Mouse (Mus musculus): ENCODE measurements around the gene Lpin2.

Gene Lpin2

DNA sequence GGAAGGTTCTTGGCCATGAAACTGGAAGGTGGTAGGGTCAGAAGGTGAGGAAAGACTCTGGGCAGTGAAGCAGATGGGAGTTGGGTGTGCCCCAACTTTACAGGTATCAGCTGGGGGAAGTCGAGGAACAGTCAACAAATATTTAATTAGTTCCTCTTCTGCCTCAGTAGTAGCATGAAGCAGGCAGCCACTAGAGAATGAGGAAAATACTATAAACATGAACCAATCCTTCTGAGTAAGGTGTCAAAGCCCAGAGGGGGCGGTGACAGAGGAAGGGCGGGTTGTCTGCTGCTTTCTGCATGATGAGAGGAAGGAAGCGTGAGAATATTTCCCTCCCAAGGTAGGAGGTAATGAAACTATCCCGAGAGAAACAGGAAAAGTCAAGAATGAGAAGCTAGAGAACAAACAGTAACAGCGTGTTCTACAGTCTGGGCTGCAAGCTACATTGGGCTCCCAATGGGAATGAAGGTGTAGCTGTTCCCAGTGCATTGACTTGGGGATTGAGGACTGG is at the start of gene Lpin2:
TSS of gene Lpin2 (plus strand) at position 350 of the 511 bp plus-strand sequence.
- DNase-seq (ENCODE audit: low spot score): peak; percentile 84

DNA sequence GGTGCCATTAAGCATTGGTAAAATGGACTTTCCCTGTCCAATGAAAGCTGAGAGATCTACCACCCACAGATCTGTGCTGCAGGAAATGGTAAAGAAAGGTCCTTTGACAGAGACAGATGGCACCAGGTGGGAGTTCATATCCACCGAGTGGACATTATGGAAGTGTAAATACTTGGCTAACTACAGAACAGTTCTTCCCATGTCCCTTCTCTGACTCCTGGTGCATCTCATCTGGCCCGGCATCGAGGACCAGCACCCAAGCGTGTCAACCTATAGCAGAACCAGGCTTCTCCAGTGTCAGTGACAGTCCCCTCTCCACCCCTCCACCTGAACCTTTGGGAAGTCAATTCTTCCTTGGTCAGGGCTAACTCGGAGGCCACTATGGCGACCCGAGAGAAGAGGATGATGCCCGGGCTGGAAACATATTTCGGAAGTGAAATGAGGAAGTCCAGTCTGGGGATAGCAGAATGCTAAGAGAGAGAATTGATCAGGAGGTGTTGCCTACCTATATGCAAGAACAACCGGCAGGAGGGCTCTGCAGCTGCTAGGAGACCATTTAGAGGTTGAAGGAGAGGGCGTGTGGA is 49.4 kb upstream of the Lpin2 start:
- DNase-seq (ENCODE audit: low spot score): no peak

DNA sequence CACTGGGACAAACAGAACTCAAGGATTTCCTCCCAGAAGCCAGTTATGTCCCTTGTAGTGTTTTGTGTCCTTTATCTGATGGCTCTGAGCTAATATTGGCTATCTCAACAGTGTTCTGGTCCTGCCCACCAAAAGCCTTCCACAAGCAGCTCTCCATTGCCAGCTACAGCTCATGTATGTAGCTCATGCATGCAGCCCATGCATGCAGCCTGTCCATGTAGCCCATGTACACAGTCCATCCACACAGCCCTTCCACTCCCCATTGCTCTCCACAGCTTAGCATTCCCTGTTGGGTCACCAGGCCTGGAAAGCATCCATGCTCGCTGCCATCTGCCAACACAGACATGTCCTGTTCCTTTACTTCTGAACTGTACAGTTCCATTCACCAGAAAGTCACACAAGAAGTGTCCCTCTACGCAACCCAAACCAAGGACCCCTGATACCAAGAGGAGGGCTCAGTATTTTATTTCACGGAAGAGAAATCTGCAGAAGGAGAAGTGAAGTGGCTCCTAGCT is 47.9 kb upstream of the Lpin2 start:
- DNase-seq (ENCODE audit: low spot score): peak; percentile 46

DNA sequence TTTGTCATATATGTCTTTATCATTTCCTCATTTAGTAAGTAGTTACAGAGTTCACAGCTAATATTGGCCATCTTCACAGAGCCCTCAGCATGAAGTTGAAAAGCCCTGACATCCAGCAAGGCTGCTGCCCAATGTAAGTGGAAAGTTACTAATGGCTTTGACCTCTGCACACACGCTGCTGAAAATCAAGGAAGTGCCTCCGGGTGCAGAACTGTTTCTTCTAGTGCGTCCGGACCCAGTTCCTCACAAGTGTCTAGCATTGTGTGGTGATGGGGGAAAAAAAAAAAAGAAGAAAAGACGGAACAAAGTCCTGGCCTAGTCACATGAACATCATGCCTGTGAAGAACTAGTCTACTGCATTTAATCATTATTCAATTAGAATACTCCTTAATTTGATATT is 47.3 kb upstream of the Lpin2 start:
- DNase-seq (ENCODE audit: low spot score): peak; percentile 73

DNA sequence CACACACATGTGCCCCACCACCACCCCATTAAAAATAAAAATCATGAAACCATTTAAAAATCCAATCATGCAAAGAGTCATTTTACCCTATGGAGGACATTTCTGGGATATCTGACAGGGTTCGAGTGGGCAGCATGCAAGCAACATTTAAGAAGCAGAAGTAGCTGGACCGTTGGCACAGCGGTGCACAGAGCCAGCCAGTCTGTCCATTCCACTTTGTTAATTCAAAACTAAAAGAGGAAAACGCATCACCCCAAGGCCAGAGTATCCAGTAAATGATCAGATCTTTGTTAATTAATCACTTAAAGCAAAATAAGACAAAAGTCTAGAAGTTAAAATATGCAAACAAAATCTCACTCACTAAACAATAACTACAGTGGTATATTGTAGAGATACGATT is 46.5 kb upstream of the Lpin2 start:
- DNase-seq (ENCODE audit: low spot score): no peak

DNA sequence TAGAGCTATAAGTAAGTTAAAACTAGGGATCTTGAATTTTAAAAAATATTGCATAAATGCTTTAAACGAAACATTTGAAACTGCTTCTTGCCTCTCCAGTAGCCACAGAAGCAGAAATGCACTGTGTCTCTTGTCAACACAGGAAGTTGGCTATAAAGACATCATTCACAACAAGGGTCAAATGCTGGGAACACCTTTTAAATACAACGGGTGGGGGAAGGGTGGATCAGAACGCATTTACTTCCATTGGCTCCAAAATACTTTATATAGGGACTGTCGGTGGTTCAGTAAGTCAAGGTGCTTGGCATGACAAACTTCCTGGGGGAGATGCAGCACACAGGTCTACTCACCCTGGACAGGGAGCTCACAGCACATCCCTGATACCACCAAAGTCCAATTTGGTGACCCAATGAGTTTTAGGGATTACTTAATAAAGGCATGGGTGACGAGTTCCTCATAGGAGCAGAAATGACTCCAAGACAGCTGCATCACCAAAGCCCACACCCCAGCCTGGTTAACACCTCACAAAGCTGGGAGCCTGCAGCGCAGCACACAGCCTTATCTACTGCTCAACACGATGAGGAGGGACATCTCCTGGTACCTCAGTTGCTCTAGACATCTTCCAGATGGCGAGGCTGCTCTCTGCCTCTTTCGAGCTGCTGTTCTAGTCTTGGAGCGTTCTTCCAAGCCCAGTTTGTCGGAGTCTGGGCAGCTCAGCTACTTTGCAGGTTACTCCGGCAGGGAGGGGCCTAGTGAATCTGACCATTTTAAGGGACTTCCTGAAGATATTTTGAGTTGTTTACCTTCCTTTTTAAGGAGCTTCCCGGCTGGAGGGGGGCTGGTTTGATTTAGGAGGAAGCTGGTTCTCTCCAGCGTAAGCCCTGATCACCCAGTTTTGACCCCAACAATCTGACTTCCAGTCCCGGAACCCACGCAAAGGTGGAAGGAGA is 45.7 kb upstream of the Lpin2 start:
- no peak for DNase-seq (ENCODE audit: low spot score)

DNA sequence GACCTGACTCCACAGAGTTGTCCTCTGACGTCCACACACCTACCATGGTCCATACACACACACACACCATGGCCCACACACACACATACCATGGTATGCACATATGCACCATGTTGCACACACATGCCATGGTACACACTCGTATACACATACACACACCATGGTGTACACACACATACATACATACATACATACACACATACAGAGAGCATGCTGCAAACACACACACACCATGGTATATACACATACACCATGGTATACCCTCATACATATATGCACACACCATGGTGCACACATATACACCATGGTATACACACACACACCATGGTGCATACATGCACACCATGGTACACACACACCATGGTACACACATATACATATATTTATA is 45.0 kb upstream of the Lpin2 start:
- DNase-seq (ENCODE audit: low spot score): no peak

DNA sequence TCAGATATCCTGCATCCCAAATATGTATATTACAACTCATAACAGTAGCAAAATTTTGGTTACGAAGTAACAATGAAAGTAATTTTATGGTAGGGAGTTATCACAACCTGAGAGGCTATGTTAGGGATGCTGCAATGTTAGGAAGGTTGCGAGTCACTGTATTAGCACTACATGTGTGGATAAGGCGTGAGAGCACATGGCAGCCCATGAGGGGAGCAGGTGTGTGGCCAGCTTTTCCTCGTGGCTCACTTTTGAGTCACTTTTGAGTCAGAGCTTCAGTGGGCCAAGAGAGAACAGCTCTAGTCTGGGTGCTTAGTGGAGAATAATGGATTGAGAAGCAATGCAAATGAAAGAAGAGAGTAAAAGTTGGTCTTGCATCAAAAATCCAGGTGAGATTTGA is 40.3 kb upstream of the Lpin2 start:
- DNase-seq (ENCODE audit: low spot score): no peak

DNA sequence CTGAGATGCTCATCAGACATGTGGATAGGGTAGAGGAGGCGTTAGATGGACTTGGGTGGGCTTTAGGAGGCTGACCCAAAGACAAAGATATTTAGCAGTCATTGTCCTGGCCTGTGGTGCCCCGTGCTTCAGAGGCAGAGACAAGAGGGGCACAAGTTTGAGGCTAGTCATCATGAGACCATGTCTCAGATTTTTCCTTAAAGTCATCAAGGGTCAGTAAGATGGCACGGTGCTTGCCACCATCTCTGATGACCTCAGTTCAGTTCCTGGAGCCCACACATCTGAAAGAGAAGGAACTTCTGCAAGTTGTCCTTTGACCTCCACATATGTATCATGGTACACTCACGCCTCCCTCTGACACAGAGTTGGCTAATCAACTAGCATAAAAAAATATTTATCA is 39.2 kb upstream of the Lpin2 start:
- DNase-seq (ENCODE audit: low spot score): no peak

DNA sequence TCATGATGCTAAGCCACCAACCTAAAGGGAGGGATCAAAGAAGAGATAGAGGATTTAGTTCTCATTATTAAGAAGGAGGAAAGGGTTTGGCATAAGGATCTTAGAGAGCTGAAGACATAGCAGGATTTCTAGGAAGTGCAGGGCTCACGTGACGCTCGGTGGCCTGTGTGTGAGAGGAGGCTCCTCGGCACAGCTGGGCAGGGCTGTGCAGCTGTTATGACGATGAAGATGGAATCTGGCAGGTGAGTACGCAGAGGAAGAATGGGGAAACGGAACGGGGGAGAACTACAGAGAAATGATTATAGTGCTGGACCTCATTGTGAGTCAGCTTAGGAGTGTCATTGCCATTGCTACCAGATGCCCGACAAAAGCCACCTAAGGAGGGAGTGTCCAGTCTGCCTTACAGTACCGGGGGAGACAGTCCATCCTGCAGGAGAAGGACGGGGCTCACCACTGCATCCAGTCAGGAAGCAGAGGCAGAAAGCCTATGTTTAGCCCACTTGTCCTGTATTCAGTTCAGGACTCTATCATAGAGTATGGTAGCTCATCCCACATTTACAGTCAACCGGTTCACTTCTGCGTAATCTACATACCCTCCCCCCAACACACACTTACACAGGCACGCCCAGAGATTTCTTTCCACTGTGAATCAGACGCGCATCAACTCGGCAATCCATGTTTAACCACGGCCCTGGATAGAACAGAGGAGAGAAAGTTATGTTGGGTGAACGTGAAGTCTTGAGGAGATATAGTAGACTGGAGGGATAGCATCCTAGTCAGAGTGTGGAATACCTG is 37.8 kb upstream of the Lpin2 start:
- no peak for DNase-seq (ENCODE audit: low spot score)

DNA sequence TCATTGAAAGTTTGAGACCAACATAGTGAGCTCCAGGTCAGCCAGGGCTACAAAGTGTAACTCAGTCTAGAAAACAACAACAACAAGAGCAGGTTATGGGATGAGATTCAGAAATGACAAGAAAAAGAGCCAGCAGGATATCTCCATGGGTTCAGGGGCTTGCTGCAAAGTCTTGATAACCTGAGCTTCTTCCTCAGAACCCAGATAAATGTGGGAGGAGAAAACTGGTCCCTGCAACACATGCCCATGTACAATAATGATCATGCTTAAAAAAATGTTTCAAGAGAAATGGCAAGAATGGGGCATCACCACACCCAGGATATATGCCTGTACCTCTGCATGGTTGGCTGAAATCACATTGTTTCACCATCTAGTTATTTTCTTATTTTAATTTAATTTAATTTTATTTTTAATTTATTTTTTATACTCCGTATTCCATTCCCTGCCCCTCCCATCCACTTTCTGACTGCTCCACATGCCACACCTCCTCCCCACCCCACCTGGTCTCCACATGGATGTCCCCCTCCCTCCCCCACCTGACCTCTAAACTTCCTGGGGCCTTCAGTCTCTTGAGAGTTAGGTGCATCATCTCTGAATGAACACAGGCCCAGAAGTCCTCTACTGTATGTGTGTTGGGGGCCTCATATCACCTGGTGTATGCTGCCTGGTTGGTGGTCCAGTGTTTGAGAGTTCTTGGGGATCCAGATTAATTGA is 37.0 kb upstream of the Lpin2 start:
- no peak for DNase-seq (ENCODE audit: low spot score)

DNA sequence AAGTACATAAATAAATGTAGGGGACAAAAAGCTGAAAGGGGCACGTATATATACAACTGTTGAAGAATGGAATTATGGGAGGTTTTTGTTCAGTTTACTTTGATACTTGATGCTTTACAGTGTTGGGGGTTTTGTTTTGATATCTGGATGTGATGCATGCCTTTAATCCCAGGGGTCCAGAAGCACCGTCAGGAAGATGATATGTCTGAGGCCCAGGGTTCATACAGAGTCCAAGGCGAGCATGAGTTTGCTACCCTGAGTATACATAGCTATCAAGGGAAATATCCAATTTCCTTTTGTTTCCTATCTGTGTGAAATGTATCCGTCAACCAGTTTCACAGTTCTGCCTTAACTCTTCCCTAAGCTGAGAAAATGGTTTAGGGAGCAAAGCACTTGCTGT is 29.0 kb upstream of the Lpin2 start:
- DNase-seq (ENCODE audit: low spot score): no peak

DNA sequence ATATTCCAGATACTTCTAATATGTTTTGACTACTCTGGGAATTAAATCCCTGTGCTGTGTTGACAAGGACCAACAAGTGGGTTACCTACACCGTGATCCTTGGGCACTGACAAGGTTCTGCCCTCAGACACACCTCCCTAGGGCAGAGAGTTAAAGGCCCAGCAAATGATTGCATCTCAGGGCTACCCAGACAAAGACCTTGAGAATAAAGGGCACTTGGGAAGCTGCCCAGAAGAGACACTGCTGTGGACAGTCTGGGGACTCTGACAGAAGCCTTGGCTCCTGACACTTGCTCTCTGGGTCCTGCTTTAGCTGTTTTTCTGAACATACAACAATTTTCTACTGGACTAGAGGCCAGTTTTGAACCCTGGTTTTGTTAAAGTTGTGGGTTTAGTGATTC is 27.1 kb upstream of the Lpin2 start:
- no peak for DNase-seq (ENCODE audit: low spot score)

DNA sequence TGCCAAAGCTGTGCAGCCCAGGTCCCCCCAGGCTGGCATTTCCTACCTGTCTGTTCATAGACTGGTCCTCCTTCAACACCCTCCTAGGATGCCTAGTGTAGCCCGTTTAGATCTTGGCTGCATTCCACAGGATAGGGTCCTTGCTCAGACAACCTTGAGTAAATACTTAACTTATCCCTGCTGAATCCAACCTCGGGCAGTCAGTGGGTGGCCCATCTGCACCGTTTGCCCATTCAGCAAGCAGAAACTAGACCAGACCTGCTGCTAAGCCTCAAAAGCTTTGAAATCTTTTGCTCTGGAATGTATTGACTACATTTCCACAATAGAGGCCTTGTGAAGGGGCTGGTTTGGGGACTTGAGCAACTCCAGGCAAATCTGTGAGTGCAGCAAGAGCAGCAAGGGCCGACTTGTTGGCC is 23.2 kb upstream of the Lpin2 start:
- no peak for DNase-seq (ENCODE audit: low spot score)

DNA sequence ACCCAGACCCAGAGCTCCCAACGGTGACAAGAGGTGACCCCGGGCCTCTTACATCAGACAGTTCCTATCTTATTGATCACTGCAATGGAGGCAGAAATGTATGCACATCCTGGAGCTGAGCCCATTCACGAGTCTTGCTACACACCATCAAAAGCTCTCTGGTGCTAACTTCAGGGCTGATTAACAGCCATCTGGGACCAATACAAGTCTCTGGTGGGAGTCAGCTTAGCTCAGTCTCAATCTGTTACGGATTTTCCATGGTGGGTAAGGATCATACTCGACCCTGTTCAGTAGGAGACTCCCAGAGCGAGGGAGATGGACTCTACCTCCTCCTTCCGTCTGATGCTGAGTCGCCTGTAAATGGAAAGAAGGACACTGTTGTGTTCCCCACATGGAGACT is 22.6 kb upstream of the Lpin2 start:
- no peak for DNase-seq (ENCODE audit: low spot score)

DNA sequence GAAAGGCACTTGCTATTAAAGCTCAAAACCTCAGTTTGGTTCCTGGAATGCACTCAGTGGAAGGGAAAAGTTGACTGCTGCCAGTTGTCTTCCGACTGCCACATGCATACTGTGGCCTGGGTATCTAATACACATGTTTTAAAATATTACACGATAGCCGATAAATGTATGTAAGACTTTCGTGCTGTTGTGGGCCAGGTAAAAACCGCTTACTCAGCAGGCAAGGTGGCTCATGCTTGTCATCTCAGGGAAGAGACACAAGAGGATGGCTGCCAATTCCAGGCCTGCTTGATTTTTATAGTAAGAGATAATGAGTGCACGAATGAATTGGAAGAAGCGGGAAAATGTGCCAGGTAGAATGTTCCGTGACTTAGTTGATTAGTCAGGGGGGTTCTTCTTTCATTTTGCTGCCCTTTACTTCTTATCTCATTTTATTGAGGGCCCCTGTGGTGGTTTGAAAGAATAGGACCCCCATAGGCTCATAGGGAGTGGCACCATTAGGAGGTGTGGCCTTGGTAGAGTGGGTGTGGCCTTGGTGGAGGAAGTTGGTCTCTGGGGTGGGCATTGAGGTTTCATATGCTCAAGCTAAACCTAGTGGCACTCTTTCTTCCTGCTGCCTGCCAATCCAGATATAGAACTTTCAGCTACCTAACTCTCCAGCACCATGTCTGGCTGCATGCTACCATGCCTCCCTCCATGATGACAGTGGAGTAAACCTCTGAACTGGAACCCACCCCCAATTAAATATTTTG is 21.9 kb upstream of the Lpin2 start:
- no peak for DNase-seq (ENCODE audit: low spot score)

DNA sequence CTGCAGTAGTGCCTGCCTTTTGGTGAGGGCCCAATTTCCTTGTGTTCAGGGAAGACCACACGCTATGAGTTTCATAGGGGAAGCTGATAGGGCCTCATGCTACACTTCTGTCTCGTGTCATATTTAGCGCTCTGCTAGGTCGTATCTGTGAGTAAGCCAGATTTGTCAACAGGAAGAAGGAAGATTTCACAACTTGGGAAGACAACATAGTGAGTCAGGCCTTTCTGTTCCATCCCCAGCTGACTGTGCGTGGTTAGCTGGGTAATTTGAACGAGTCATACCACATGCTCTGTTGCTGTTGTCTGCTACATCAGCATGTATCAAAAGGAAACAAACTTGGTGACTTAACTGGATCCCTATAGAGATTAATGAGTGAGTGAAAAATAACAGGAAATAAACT is 17.4 kb upstream of the Lpin2 start:
- peak; percentile 65 for DNase-seq (ENCODE audit: low spot score)

DNA sequence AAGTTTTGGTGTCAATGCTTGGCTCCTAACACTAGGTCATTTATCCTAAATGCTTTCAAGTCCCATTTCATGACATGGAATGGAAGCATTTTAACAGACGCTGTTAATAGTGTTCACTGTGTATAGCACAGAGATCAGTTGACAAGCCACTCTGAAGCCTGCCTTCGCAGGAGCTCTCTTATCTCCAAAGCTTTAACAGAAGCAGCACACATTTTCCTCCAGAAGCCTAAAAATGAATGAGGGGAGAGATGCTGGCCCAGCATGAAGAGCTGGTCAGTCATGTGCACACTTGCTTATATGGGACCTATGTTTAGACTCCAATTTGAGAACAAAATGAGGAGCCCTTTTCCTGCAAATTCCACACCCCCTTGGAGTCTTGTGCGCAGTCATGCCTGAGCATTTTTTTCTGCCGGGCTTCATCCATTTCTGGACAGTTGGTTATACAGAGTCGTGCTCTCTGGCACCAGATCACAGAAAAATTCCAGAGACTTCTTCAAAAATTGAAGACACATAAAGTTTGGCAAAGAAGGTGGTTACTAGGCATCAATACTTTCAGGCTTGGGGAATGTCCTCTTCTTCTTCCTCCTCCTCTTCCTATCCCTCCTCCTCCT is 14.1 kb upstream of the Lpin2 start:
- DNase-seq (ENCODE audit: low spot score): no peak

DNA sequence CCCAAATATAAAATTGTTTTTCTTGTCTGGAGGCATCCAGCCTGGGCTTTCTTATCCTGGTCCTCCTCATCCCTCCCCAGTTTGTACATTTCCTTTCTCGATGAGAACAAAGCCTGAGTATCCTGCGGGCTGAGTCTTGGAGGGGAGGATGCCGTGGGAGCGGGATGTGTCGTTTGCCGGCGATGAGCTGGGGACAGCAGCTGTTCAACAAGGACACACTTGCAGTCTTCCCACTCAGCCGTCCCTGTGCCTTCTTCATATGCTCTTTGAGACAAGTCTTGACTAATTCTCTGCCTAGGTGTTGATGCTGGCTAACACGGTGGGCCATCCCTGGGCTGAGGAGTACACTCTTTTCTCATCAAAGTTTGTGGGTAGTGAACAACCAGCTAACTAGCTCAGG is 13.5 kb upstream of the Lpin2 start:
- DNase-seq (ENCODE audit: low spot score): no peak

DNA sequence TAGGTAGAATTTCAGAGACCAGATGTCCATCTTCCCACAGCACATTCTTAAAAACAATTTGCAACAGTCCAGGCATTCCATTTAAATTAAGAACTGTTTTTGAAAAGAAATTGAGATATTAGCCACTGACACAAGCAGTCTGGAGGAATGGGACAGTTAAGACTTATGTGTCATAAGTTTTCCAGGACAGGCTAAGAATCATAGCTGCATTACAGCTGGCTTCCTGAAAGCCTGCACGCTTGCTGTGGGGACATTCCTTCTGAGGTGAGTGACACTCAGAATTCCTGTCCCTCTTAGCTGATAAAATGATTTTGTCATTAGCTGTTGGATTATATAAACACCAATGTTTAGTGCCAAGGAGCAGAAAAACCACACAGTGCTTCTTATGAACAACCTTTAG is 12.7 kb upstream of the Lpin2 start:
- no peak for DNase-seq (ENCODE audit: low spot score)

DNA sequence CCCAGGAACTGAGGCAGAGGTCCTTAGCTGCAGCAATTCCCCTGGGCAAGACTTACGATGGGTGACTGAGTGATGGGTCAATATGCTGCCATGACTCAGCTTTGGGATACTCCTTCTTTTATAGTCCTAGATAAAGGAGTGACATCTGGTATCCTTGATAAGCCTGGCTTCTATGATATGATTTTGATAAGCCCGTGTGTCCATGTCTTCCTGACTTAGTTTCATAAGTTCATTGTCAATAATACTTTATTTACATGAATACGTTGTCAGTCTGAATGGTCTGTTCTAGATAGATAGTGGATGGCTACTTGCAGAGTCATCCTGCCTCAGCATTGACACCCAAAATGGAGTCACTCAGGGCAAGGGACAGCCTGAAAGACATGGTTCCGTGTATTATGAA is 11.2 kb upstream of the Lpin2 start:
- no peak for DNase-seq (ENCODE audit: low spot score)

All from lung, postnatal 25 days (tissue).